Mouse (Mus musculus) spleen, adult 2 months (tissue): ENCODE results near the gene Gm13271. TPM values are rescaled to one million over a fixed set of nuclear protein-coding genes. Genes with fewer than 3 reads are reported as not detected.

Source experiments
- DNase-seq, 2 experiments: peaks; one replicate each; pipeline versions ENCODE4 v3.0.0 to v3.0.0-alpha.2; 2012 to 2021; ENCODE audit warnings: low spot score in 2 of 2, low read depth in 1 of 2
- H3K27ac ChIP-seq: fragments of 200-500 bp; 2 replicates; pipeline ENCODE4 v1.5.1; 2012; ENCODE audit warnings: low read length, inconsistent platforms; ENCODE audit not compliant: insufficient read depth
- H3K27me3 ChIP-seq: fragments of 200-500 bp; 2 replicates; pipeline ENCODE4 v1.6.1; 2012; ENCODE audit warnings: mild to moderate bottlenecking, moderate library complexity, low read length, inconsistent platforms; ENCODE audit not compliant: control insufficient read depth, insufficient read depth
- H3K36me3 ChIP-seq: fragments of 200-500 bp; 2 replicates; pipeline ENCODE4 v1.6.1; 2012; ENCODE audit warnings: mild to moderate bottlenecking, low read length, inconsistent platforms; ENCODE audit not compliant: control insufficient read depth, insufficient read depth
- H3K4me1 ChIP-seq: fragments of 200-500 bp; 2 replicates; pipeline ENCODE4 v1.6.1; 2011; ENCODE audit warnings: inconsistent platforms; ENCODE audit not compliant: control insufficient read depth, insufficient read depth, insufficient read length
- H3K4me3 ChIP-seq: fragments of 200-500 bp; 2 replicates; pipeline ENCODE4 v1.5.1; 2011; ENCODE audit warnings: mild to moderate bottlenecking, inconsistent platforms; ENCODE audit not compliant: insufficient read depth, insufficient read length; ENCODE audit errors: extremely low read depth
- CTCF ChIP-seq: fragments of 200-500 bp; IDR thresholded peaks from 2 replicates; pipeline ENCODE4 v1.5.1; 2011; ENCODE audit warnings: mild to moderate bottlenecking, inconsistent platforms; ENCODE audit not compliant: insufficient read depth, insufficient read length, insufficient replicate concordance; ENCODE audit errors: extremely low read depth
- POLR2A ChIP-seq: fragments of 200-500 bp; IDR thresholded peaks from 2 replicates; pipeline ENCODE4 v1.6.1; 2011; ENCODE audit warnings: low read depth, low read length, inconsistent platforms
- WGBS: fragments of 180-500 bp; shearing (Covaris S2); methylation state at CpG from one replicate; pipeline ENCODE4 v1.1.7; 2018; 5-methylcytosine and 5-hydroxymethylcytosine counted together
- polyA plus RNA-seq: library from polyadenylated mRNA; depleted of rRNA; stranded (reverse); fragments of >200 nt; gene quantifications from 2 replicates; pipeline ENCODE4 v1.2.3, GENCODE M21; 2012

The Gm13271 gene
- polyA plus RNA-seq, 1 experiment: not detected

- Histone ChIP-seq H3K36me3 (peaks cover 2% of the 10 kb centered on the region; the same call in 1 of the 2 replicates), H3K27ac (peak within 1 kb of the TSS; percentile 94), H3K4me1 (peaks cover 10% of the 10 kb centered on the region), H3K4me3 (peak within 1 kb of the TSS; percentile 94), H3K27me3 (no peaks in the 10 kb centered on the region)
- under 1% methylated on average over 81 of the region's 82 CpGs for WGBS
- TF ChIP-seq POLR2A (peak; percentile 71), CTCF (no peak)
- DNase-seq: peak; percentile 59 to 79
Measured at GRCm38 (mm10) chr4:88721791-88722721, 32.6 kb upstream of the Gm13271 start, which contains the start of the genes Gm26566 and Klhl9. Gm26566 (plus strand) TSS chr4:88721805. Klhl9 (minus strand) TSS chr4:88722465.

GRCm38 (mm10) chr4:88723497-88724090 is 31.1 kb upstream of the Gm13271 start:
- 76% methylated on average over 8 of the region's 8 CpGs for WGBS
- TF ChIP-seq POLR2A (no peak), CTCF (no peak)
- Histone ChIP-seq H3K4me3 (no peak overlapping the region), H3K27me3 (no peaks in the 10 kb centered on the region), H3K4me1 (peaks cover 10% of the 10 kb centered on the region; the same call in 1 of the 2 replicates), H3K36me3 (no peaks in the 10 kb centered on the region), H3K27ac (no peak overlapping the region)
- no peak for DNase-seq

- no peak overlapping the region for H3K4me3 ChIP-seq
- WGBS: 17% methylated on average over 6 of the region's 6 CpGs
- TF ChIP-seq CTCF (no peak), POLR2A (no peak)
- H3K4me1 ChIP-seq: peaks cover 2% of the 10 kb centered on the region; the same call in 1 of the 2 replicates
- DNase-seq: no peak
- no peaks in the 10 kb centered on the region for H3K36me3 ChIP-seq
- H3K27me3 ChIP-seq: no peaks in the 10 kb centered on the region
- H3K27ac ChIP-seq: no peak overlapping the region
Measured at GRCm38 (mm10) chr4:88726727-88727126, 27.9 kb upstream of the Gm13271 start.

- Histone ChIP-seq H3K36me3 (no peaks in the 10 kb centered on the region), H3K27me3 (no peaks in the 10 kb centered on the region), H3K27ac (no peak overlapping the region), H3K4me1 (peaks cover 2% of the 10 kb centered on the region; the same call in 1 of the 2 replicates), H3K4me3 (no peak overlapping the region)
- peak; percentile 32 to 43 for DNase-seq
- 0% methylated on average over 1 of the region's 1 CpGs for WGBS
- TF ChIP-seq CTCF (peak; percentile 56; the same call in 1 of the 2 replicates), POLR2A (no peak)
Measured at GRCm38 (mm10) chr4:88727324-88727723, 27.3 kb upstream of the Gm13271 start.

- WGBS: 1% methylated on average over 2 of the region's 2 CpGs
- no peak for TF ChIP-seq POLR2A
- TF ChIP-seq CTCF: peak; percentile 81; the same call in 1 of the 2 replicates
- DNase-seq: peak; percentile 40 to 62
- Histone ChIP-seq H3K4me3 (no peak overlapping the region), H3K27me3 (no peaks in the 10 kb centered on the region), H3K4me1 (no peaks in the 10 kb centered on the region; the same call in 1 of the 2 replicates), H3K27ac (no peak overlapping the region), H3K36me3 (no peaks in the 10 kb centered on the region)
Measured at GRCm38 (mm10) chr4:88738480-88738879, 16.2 kb upstream of the Gm13271 start.

GRCm38 (mm10) chr4:88739036-88739435 is 15.6 kb upstream of the Gm13271 start:
- Histone ChIP-seq H3K36me3 (no peaks in the 10 kb centered on the region), H3K27me3 (no peaks in the 10 kb centered on the region), H3K4me1 (no peaks in the 10 kb centered on the region; the same call in 1 of the 2 replicates), H3K27ac (no peak overlapping the region), H3K4me3 (no peak overlapping the region)
- no peak for TF ChIP-seq POLR2A
- TF ChIP-seq CTCF: no peak
- DNase-seq: no peak
- WGBS: 73% methylated on average over 6 of the region's 6 CpGs

GRCm38 (mm10) chr4:88741426-88741825 is 13.2 kb upstream of the Gm13271 start:
- Histone ChIP-seq H3K36me3 (no peaks in the 10 kb centered on the region), H3K27ac (no peak overlapping the region), H3K4me3 (no peak overlapping the region), H3K27me3 (no peaks in the 10 kb centered on the region), H3K4me1 (no peaks in the 10 kb centered on the region; the same call in 1 of the 2 replicates)
- TF ChIP-seq CTCF: no peak
- TF ChIP-seq POLR2A: no peak
- 30% methylated on average over 4 of the region's 4 CpGs for WGBS
- DNase-seq: no peak
